Mouse (Mus musculus) hindbrain, embryonic 13.5 days (tissue): ENCODE data around the gene Gm20441. TPM values are rescaled to one million over a fixed set of nuclear protein-coding genes. Genes with fewer than 3 reads are reported as not detected.

Experiments used
- ATAC-seq: fragments of 200-750 bp; cut with Nextera tagmentation; 2 replicates; pipeline ENCODE4 v1.8.0; 2017; ENCODE audit warnings: moderate TSS enrichment; ENCODE audit not compliant: low FRiP score
- H3K27ac ChIP-seq: fragments of 300-500 bp; sonication (generic); 2 replicates; pipeline ENCODE4 v1.5.1; 2015; ENCODE audit warnings: inconsistent platforms, mild to moderate bottlenecking, moderate library complexity
- H3K27me3 ChIP-seq: fragments of 300-500 bp; sonication (generic); 2 replicates; pipeline ENCODE4 v1.6.1; 2015; ENCODE audit warnings: mild to moderate bottlenecking, inconsistent platforms
- H3K36me3 ChIP-seq: fragments of 300-500 bp; sonication (generic); 2 replicates; pipeline ENCODE4 v1.6.1; 2015; ENCODE audit warnings: mild to moderate bottlenecking, inconsistent platforms
- H3K4me1 ChIP-seq: fragments of 300-500 bp; sonication (generic); replicated peaks from 2 replicates; pipeline ENCODE4 v1.6.1; 2015; ENCODE audit warnings: inconsistent platforms
- H3K4me2 ChIP-seq: fragments of 300-500 bp; sonication (generic); 2 replicates; pipeline ENCODE4 v1.6.1; 2015; ENCODE audit warnings: inconsistent platforms, mild to moderate bottlenecking, moderate library complexity
- H3K4me3 ChIP-seq: fragments of 300-500 bp; sonication (generic); 2 replicates; pipeline ENCODE4 v1.5.1; 2015; ENCODE audit warnings: mild to moderate bottlenecking, inconsistent platforms
- H3K9ac ChIP-seq: fragments of 300-500 bp; sonication (generic); 2 replicates; pipeline ENCODE4 v1.6.1; 2015; ENCODE audit warnings: mild to moderate bottlenecking, inconsistent platforms
- H3K9me3 ChIP-seq: fragments of 300-500 bp; sonication (generic); 2 replicates; pipeline ENCODE4 v1.6.1; 2016; ENCODE audit warnings: inconsistent platforms
- WGBS: fragments of 180-500 bp; shearing (Covaris S2); methylation state at CpG from one replicate; pipeline ENCODE4 v1.1.7; 2015; 5-methylcytosine and 5-hydroxymethylcytosine counted together
- polyA plus RNA-seq: library from polyadenylated mRNA; unstranded; fragments of >200 nt; fragmentation: Nextera tagmentation; extraction: Ambion mirVana; gene quantifications from 2 replicates; pipeline ENCODE4 v1.2.1, GENCODE M21; 2015

The Gm20441 gene
- polyA plus RNA-seq = not detected in 2 replicates

DNA sequence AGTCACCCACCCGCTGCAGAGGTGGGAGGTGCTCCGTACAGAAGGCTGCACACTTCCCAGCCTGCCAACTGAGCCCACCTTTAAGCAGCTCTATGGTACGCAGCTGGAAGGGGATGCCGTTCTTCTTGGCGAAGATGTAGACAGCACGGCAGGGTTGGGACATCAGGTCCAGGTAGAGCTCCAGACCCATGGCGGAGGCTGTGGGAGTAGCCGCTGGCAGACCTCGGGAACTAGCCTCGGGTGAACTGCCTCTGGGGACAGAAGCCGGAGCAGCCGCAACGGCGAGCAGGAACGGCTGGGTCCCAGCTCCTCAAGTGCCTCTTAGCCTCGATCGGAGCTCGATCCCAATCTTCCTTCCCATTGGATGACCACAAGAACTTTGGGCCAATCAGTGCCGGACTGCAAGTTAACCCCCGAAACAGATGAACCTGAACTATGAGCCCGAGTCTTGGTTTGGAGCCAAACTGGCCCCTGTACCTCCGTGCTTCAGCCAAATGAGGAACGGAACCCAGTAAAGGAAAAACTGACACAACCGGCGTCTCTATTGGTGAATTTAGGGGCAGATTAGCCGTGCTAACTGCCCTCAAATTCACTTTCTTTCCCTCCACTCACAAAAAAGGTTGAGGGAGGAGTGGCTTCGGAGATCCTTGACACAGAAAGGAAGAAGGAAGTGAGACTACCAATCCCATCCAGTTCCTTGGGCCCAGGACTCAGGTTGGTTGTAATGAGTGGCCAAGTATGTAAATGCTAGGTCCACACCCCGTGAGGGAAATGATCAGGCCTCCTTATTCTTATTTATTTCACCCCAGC, at the start of gene Gm20441, which contains the start of gene Gstt3:
TSS of gene Gm20441 (minus strand) at position 186 of the 810 bp plus-strand sequence.
TSS of gene Gstt3 (minus strand) at position 646 of the 810 bp plus-strand sequence.
- Histone ChIP-seq H3K4me1 (peaks cover 11% of the 10 kb centered on the region), H3K9me3 (no peaks in the 10 kb centered on the region), H3K4me3 (peak within 1 kb of the TSS; percentile 37), H3K27me3 (peaks cover 76% of the 10 kb centered on the region), H3K4me2 (peak within 1 kb of the TSS; percentile 66), H3K27ac (no peak within 1 kb of the TSS), H3K36me3 (no peaks in the 10 kb centered on the region), H3K9ac (peak within 1 kb of the TSS; percentile 62)
- ATAC-seq = no peak
- 2% methylated on average over 28 of the region's 28 CpGs for WGBS

DNA sequence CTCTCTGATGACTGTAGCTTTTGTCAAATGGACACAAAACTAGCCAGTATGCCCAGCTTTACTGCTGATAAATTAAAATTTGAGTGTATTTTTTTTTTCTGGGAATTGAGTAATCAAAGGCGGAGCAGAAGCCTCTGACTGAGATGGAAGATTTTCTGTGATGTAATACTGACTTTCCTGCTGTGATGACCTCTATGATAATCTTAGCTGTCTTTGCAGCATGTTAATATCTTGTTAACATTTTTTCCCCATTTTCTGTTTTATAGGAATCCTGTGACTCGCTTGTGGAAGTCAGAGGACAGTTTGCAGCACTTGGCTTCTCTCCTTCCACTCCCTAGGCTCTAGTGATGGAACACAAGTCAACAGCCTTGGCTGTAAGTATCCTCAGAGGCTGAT, 49.5 kb upstream of the Gm20441 start:
- no peak for ATAC-seq
- no peaks in the 10 kb centered on the region for H3K9me3 ChIP-seq
- no peak overlapping the region for H3K27ac ChIP-seq
- no peaks in the 10 kb centered on the region for H3K36me3 ChIP-seq
- no peak overlapping the region for H3K4me2 ChIP-seq
- peaks cover 20% of the 10 kb centered on the region for H3K4me1 ChIP-seq
- no peak overlapping the region for H3K9ac ChIP-seq
- WGBS = 87% methylated on average over 2 of the region's 2 CpGs
- H3K4me3 ChIP-seq = no peak overlapping the region
- H3K27me3 ChIP-seq = peaks cover 34% of the 10 kb centered on the region

GRCm38 (mm10) chr10:75829529-75830274, 48.9 kb upstream of the Gm20441 start:
- H3K27me3 ChIP-seq = peaks cover 28% of the 10 kb centered on the region
- H3K4me3 ChIP-seq = no peak overlapping the region
- no peaks in the 10 kb centered on the region for H3K36me3 ChIP-seq
- no peak overlapping the region for H3K4me2 ChIP-seq
- H3K9me3 ChIP-seq = no peaks in the 10 kb centered on the region
- no peak overlapping the region for H3K27ac ChIP-seq
- peaks cover 14% of the 10 kb centered on the region for H3K4me1 ChIP-seq
- no peak for ATAC-seq
- 88% methylated on average over 2 of the region's 2 CpGs for WGBS
- no peak overlapping the region for H3K9ac ChIP-seq

DNA sequence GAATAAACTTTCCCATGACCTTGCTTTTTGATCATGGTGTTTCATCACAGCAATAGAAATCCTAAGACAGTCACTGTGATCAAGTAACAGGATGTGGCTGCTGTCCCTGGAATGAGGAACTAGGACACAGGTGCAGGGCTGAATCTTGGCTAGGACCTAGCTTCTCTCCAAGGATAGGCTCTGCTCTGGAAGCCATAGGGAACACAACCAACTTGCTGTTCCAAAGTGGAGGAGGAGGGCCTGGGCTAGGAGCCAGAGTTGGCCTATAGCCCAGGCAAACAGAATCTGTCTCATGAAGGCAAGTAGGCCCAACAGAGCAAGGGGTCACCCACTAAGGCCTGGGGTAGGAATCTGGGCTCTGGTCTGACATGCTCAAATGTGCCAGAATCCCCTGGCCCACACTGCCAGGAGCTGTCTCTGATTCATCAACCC, 47.8 kb upstream of the Gm20441 start:
- no peaks in the 10 kb centered on the region for H3K9me3 ChIP-seq
- peaks cover 16% of the 10 kb centered on the region for H3K27me3 ChIP-seq
- no peak overlapping the region for H3K4me3 ChIP-seq
- H3K36me3 ChIP-seq = no peaks in the 10 kb centered on the region
- no peak overlapping the region for H3K27ac ChIP-seq
- H3K9ac ChIP-seq = no peak overlapping the region
- 0 out of 2 replicates have a peak, but pooled peaks have one; percentile 30 for ATAC-seq
- peaks cover 2% of the 10 kb centered on the region; the same call in 1 of the 2 replicates for H3K4me1 ChIP-seq
- no peak overlapping the region for H3K4me2 ChIP-seq

GRCm38 (mm10) chr10:75827668-75828360, 47.1 kb upstream of the Gm20441 start:
- Histone ChIP-seq H3K9ac (no peak overlapping the region), H3K36me3 (no peaks in the 10 kb centered on the region), H3K4me3 (no peak overlapping the region), H3K27me3 (peaks cover 9% of the 10 kb centered on the region; the same call in 1 of the 2 replicates), H3K9me3 (no peaks in the 10 kb centered on the region; the same call in 1 of the 2 replicates), H3K4me1 (no peaks in the 10 kb centered on the region), H3K4me2 (no peak overlapping the region), H3K27ac (no peak overlapping the region)
- no peak; the same call in 1 of the 2 replicates for ATAC-seq
- 95% methylated on average over 4 of the region's 4 CpGs for WGBS

- Histone ChIP-seq H3K9me3 (no peaks in the 10 kb centered on the region; the same call in 1 of the 2 replicates), H3K36me3 (no peaks in the 10 kb centered on the region), H3K4me2 (no peak overlapping the region), H3K9ac (no peak overlapping the region), H3K27ac (no peak overlapping the region), H3K4me1 (no peaks in the 10 kb centered on the region), H3K27me3 (no peaks in the 10 kb centered on the region), H3K4me3 (no peak overlapping the region)
- WGBS = 87% methylated on average over 4 of the region's 4 CpGs
- no peak for ATAC-seq
Observed at GRCm38 (mm10) chr10:75824530-75824929, 43.8 kb upstream of the Gm20441 start.

- Histone ChIP-seq H3K9ac (no peak overlapping the region), H3K27ac (no peak overlapping the region), H3K9me3 (no peaks in the 10 kb centered on the region; the same call in 1 of the 2 replicates), H3K4me3 (no peak overlapping the region), H3K36me3 (no peaks in the 10 kb centered on the region), H3K27me3 (no peaks in the 10 kb centered on the region), H3K4me2 (no peak overlapping the region), H3K4me1 (no peaks in the 10 kb centered on the region)
- 88% methylated on average over 1 of the region's 1 CpGs for WGBS
- ATAC-seq = no peak
Observed at GRCm38 (mm10) chr10:75823782-75824181, 43.0 kb upstream of the Gm20441 start.

- Histone ChIP-seq H3K36me3 (no peaks in the 10 kb centered on the region), H3K4me1 (no peaks in the 10 kb centered on the region), H3K9ac (no peak within 1 kb of the TSS), H3K4me3 (no peak within 1 kb of the TSS), H3K27ac (no peak within 1 kb of the TSS), H3K4me2 (no peak within 1 kb of the TSS), H3K9me3 (no peaks in the 10 kb centered on the region; the same call in 1 of the 2 replicates), H3K27me3 (no peaks in the 10 kb centered on the region)
- no peak for ATAC-seq
- WGBS = 100% methylated on average over 2 of the region's 2 CpGs
Observed at GRCm38 (mm10) chr10:75822443-75822842, 41.7 kb upstream of the Gm20441 start, which contains the start of gene Gstt4. Gene Gstt4 (minus strand): TSS chr10:75822543.

DNA sequence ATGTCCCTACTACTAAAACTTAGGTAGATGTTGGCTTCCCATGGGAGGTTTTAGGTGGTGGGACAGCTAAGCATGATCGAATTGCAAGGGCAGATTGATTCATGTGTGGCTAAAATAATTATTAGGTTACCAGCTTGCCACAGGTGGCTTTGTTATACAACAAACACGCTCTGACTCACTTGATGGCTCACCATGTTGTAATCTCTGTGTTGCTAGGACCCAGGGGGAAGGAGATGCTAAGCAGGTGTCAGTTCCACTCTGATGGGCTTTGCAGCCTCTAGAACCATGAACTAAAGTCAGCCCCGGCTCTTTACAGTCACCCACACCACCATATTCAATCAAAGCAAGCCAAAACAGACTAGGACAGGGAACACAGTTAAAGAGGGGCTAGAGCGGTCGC, 39.1 kb upstream of the Gm20441 start:
- H3K27me3 ChIP-seq = no peaks in the 10 kb centered on the region
- H3K4me1 ChIP-seq = no peaks in the 10 kb centered on the region
- ATAC-seq = no peak
- H3K4me2 ChIP-seq = no peak overlapping the region
- no peak overlapping the region for H3K4me3 ChIP-seq
- no peaks in the 10 kb centered on the region for H3K36me3 ChIP-seq
- H3K27ac ChIP-seq = no peak overlapping the region
- H3K9ac ChIP-seq = no peak overlapping the region
- no peaks in the 10 kb centered on the region; the same call in 1 of the 2 replicates for H3K9me3 ChIP-seq
- WGBS = 89% methylated on average over 5 of the region's 5 CpGs

- no peak overlapping the region for H3K4me2 ChIP-seq
- no peaks in the 10 kb centered on the region; the same call in 1 of the 2 replicates for H3K9me3 ChIP-seq
- WGBS = 61% methylated on average over 10 of the region's 10 CpGs
- no peaks in the 10 kb centered on the region for H3K36me3 ChIP-seq
- no peak overlapping the region for H3K27ac ChIP-seq
- H3K4me3 ChIP-seq = no peak overlapping the region
- H3K9ac ChIP-seq = no peak overlapping the region
- ATAC-seq = no peak
- H3K27me3 ChIP-seq = no peaks in the 10 kb centered on the region
- H3K4me1 ChIP-seq = no peaks in the 10 kb centered on the region
Observed at GRCm38 (mm10) chr10:75818641-75819040, 37.9 kb upstream of the Gm20441 start.

DNA sequence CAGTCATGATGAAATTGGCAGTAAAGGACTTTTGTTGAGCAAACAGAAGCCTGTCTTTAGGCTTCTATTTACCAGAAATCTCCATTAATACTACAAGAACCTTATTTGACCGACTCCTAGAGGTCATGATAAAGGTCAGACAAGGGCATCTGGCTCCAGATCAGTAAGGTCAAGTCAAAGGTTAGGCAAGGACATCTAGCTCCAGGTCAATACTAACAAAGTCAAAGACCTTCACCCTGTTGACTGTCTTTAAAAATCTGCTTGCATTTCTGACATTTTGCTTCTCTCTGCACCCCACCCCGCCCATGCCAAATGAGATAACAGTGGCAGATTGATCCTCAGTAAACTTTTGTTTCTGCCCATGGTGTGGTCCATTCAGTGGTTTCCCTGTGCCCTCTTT, 23.5 kb upstream of the Gm20441 start:
- Histone ChIP-seq H3K27me3 (no peaks in the 10 kb centered on the region), H3K4me2 (no peak overlapping the region), H3K9ac (no peak overlapping the region), H3K36me3 (no peaks in the 10 kb centered on the region), H3K27ac (no peak overlapping the region), H3K4me1 (no peaks in the 10 kb centered on the region), H3K9me3 (no peaks in the 10 kb centered on the region), H3K4me3 (no peak overlapping the region)
- 82% methylated on average over 2 of the region's 2 CpGs for WGBS
- no peak for ATAC-seq
